9 mouse cellular contexts compared by ENCODE assay signal in genomic region chrX:168935447-168935846, GRCm38 (mm10).
DNase-seq lines count a peak whose midpoint lies in the region; ATAC-seq lines count a peak whose summit lies in the region.
"Had no signal": no experiment of that assay in that cellular context is flagged by ENCODE, and none has a peak within 500 bp of the region (broad histone marks: within the 10 kb centered on the region; RNA-seq: fewer than 3 reads in every experiment).

No protein-coding gene starts in this region.

- H3K36me3 ChIP-seq in forebrain, embryonic 13.5 days (ENCODE audit: poor library complexity, severe bottlenecking), result no peaks in the 10 kb centered on the region
- H3K36me3 ChIP-seq in forebrain, embryonic 11.5 days (ENCODE audit: control insufficient read depth, insufficient read depth, low read length), result no peaks in the 10 kb centered on the region
- no peaks in the 10 kb centered on the region for H3K36me3 ChIP-seq in limb, embryonic 10.5 days
- H3K36me3 ChIP-seq: liver, embryonic 13.5 days had no signal

- no peaks in the 10 kb centered on the region for H3K4me1 ChIP-seq in forebrain, embryonic 13.5 days
- H3K4me1 ChIP-seq in forebrain, embryonic 11.5 days (replicated peaks; ENCODE audit: control insufficient read depth, insufficient read depth, low read length), result no peaks in the 10 kb centered on the region
- no peaks in the 10 kb centered on the region for H3K4me1 ChIP-seq in limb, embryonic 10.5 days
- H3K4me1 ChIP-seq: liver, embryonic 13.5 days had no signal

- H3K9me3 ChIP-seq in forebrain, embryonic 13.5 days (replicated peaks), result no peaks in the 10 kb centered on the region
- no peaks in the 10 kb centered on the region for H3K9me3 ChIP-seq in forebrain, embryonic 11.5 days (ENCODE audit: control insufficient read depth, low read length)
- no peaks in the 10 kb centered on the region for H3K9me3 ChIP-seq in limb, embryonic 10.5 days (replicated peaks)
- H3K9me3 ChIP-seq: liver, embryonic 13.5 days had no signal

- H3K4me3 ChIP-seq in forebrain, embryonic 13.5 days, result no peak overlapping the region
- H3K4me3 ChIP-seq in forebrain, embryonic 11.5 days (ENCODE audit: low read depth, low read length), result no peak overlapping the region
- H3K4me3 ChIP-seq in limb, embryonic 10.5 days, result no peak overlapping the region
- H3K4me3 ChIP-seq: liver, embryonic 13.5 days had no signal

- no peak overlapping the region for H3K27ac ChIP-seq in forebrain, embryonic 13.5 days
- no peak overlapping the region for H3K27ac ChIP-seq in forebrain, embryonic 11.5 days (ENCODE audit: low read depth, low read length)
- no peak overlapping the region for H3K27ac ChIP-seq in limb, embryonic 10.5 days
- H3K27ac ChIP-seq: liver, embryonic 13.5 days had no signal

- no peak overlapping the region for H3K4me2 ChIP-seq in forebrain, embryonic 13.5 days
- H3K4me2 ChIP-seq in forebrain, embryonic 11.5 days (ENCODE audit: low read depth, low read length, severe bottlenecking), result no peak overlapping the region
- H3K4me2 ChIP-seq: liver, embryonic 13.5 days had no signal

- no peak overlapping the region for H3K9ac ChIP-seq in forebrain, embryonic 13.5 days
- H3K9ac ChIP-seq in forebrain, embryonic 11.5 days (ENCODE audit: low read length), result no peak overlapping the region
- H3K9ac ChIP-seq: liver, embryonic 13.5 days had no signal

- H3K27me3 ChIP-seq in forebrain, embryonic 13.5 days, result 0 out of 2 replicates have a peak, but pooled peaks cover 1% of the 10 kb centered on the region
- H3K27me3 ChIP-seq in forebrain, embryonic 11.5 days (ENCODE audit: control insufficient read depth, insufficient read depth, low read length), result peaks cover 3% of the 10 kb centered on the region; the same call in 1 of the 2 replicates
- H3K27me3 ChIP-seq in limb, embryonic 10.5 days (ENCODE audit: low read depth, poor library complexity, severe bottlenecking), result peaks cover 86% of the 10 kb centered on the region
- H3K27me3 ChIP-seq: liver, embryonic 13.5 days had no signal

- ATAC-seq in forebrain, embryonic 13.5 days, result peak; percentile 63; the same call in 1 of the 2 replicates
- no peak for ATAC-seq in forebrain, embryonic 11.5 days (replicated peaks; ENCODE audit: low FRiP score)

- intact Hi-C loops in left cerebral cortex, postnatal 14 days (cut with DNase I), result loop anchor here (2.0 to 10.0 kb wide), 5 partner anchors 149 to 1661 kb away; no protein-coding TSS in a partner anchor
- intact Hi-C loops in left cerebral cortex, postnatal 4 days (cut with DNase I), result loop anchor here (5.0 to 10.0 kb wide), 2 partner anchors 149 to 362 kb away; no protein-coding TSS in a partner anchor

- 6% methylated on average over 3 of the region's 3 CpGs for WGBS in forebrain, embryonic 13.5 days
- WGBS in forebrain, embryonic 11.5 days, result 12% methylated on average over 3 of the region's 3 CpGs
- 10% methylated on average over 3 of the region's 3 CpGs for WGBS in limb, embryonic 10.5 days

- no peak for DNase-seq in forebrain, embryonic 11.5 days (ENCODE audit: low spot score)
- peak; percentile 40 to 55 for DNase-seq in left cerebral cortex, postnatal 14 days (ENCODE audit: low spot score in 2 of 2)
- no peak for DNase-seq in left cerebral cortex, postnatal 4 days
- peak; percentile 67 for DNase-seq in NIH3T3 (ENCODE audit: low read depth)
- peak; percentile 29 for DNase-seq in limb, embryonic 10.5 days (ENCODE audit: low spot score)
- no peak for DNase-seq in spleen, postnatal 14 days (ENCODE audit: low spot score in 2 of 2)
- DNase-seq in c-Kit-positive CD71-positive TER-119-positive erythroid progenitor cells, embryonic 14.5 days (ENCODE audit: low spot score), result no peak
- DNase-seq: liver, embryonic 13.5 days had no signal

Comparison
In these comparisons a context has a peak if more than half of its experiments do, and no peak if none do; other contexts are left out.
1. DNase-seq: peak in left cerebral cortex, postnatal 14 days (2 of 2), NIH3T3 (single experiment) and limb, embryonic 10.5 days (single experiment); none in forebrain, embryonic 11.5 days (single experiment), left cerebral cortex, postnatal 4 days (single experiment), spleen, postnatal 14 days (0 of 2) and c-Kit-positive CD71-positive TER-119-positive erythroid progenitor cells, embryonic 14.5 days (single experiment).